Mouse (Mus musculus) heart, embryonic 12.5 days (tissue): ENCODE data around the gene Ppef2. TPM values are rescaled to one million over a fixed set of nuclear protein-coding genes. Genes with fewer than 3 reads are reported as not detected.

Source experiments
- ATAC-seq: fragments of 200-750 bp; cut with Nextera tagmentation; 2 replicates; pipeline ENCODE4 v1.8.0; 2017; ENCODE audit warnings: moderate TSS enrichment, moderate library complexity; ENCODE audit not compliant: insufficient number of reproducible peaks, low FRiP score
- H3K27ac ChIP-seq: fragments of 300-500 bp; sonication (generic); 2 replicates; pipeline ENCODE4 v1.5.1; 2016; ENCODE audit warnings: mild to moderate bottlenecking, moderate library complexity; ENCODE audit not compliant: poor library complexity, severe bottlenecking
- H3K27me3 ChIP-seq: fragments of 300-500 bp; sonication (generic); replicated peaks from 2 replicates; pipeline ENCODE4 v1.6.1; 2016; ENCODE audit warnings: mild to moderate bottlenecking, moderate library complexity
- H3K36me3 ChIP-seq: fragments of 300-500 bp; sonication (generic); 2 replicates; pipeline ENCODE4 v1.6.1; 2016; ENCODE audit warnings: mild to moderate bottlenecking, moderate library complexity
- H3K4me1 ChIP-seq: fragments of 300-500 bp; sonication (generic); replicated peaks from 2 replicates; pipeline ENCODE4 v1.6.1; 2016; ENCODE audit warnings: mild to moderate bottlenecking
- H3K4me2 ChIP-seq: fragments of 300-500 bp; sonication (generic); 2 replicates; pipeline ENCODE4 v1.6.1; 2016; ENCODE audit warnings: mild to moderate bottlenecking, moderate library complexity
- H3K4me3 ChIP-seq: fragments of 300-500 bp; sonication (generic); 2 replicates; pipeline ENCODE4 v1.5.1; 2016; ENCODE audit warnings: mild to moderate bottlenecking
- H3K9ac ChIP-seq: fragments of 300-500 bp; sonication (generic); 2 replicates; pipeline ENCODE4 v1.6.1; 2016; ENCODE audit warnings: mild to moderate bottlenecking, moderate library complexity
- H3K9me3 ChIP-seq: fragments of 300-500 bp; sonication (generic); replicated peaks from 2 replicates; pipeline ENCODE4 v1.6.1; 2016; ENCODE audit warnings: mild to moderate bottlenecking, moderate library complexity
- WGBS: fragments of 180-500 bp; shearing (Covaris S2); methylation state at CpG from one replicate; pipeline ENCODE4 v1.1.7; 2016; 5-methylcytosine and 5-hydroxymethylcytosine counted together
- polyA plus RNA-seq: library from polyadenylated mRNA; unstranded; fragments of >200 nt; fragmentation: Nextera tagmentation; extraction: Ambion mirVana; gene quantifications from 2 replicates; pipeline ENCODE4 v1.2.1, GENCODE M21; 2016

Gene Ppef2
- not detected in 2 replicates for polyA plus RNA-seq

DNA sequence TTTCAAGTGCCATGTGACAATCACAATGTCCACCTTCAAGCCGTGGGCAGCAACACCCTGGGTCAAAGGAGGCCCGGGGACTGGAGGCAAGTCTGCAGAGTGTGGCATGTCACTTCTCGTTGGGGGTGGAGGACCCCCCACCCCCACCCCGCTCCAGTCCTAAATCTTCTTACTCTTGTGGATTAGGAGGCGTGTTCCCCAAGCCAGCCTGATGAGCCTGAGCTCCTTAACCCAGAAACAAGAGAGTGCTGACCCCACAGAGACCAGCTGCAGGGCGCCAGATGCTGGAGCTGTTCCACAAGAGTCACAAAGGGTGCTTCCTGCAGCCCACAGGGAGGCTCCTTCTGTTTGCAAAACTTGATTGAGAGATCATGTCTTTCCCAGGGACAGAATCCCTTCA lies at the start of gene Ppef2:
Ppef2 (minus strand) TSS at position 61 of the 400 bp plus-strand sequence.
- Histone ChIP-seq H3K4me2 (no peak within 1 kb of the TSS), H3K27ac (no peak within 1 kb of the TSS), H3K4me3 (no peak within 1 kb of the TSS), H3K27me3 (peaks cover 10% of the 10 kb centered on the region; the same call in 1 of the 2 replicates), H3K9me3 (no peaks in the 10 kb centered on the region), H3K4me1 (peaks cover 15% of the 10 kb centered on the region; the same call in 1 of the 2 replicates), H3K9ac (no peak within 1 kb of the TSS), H3K36me3 (no peaks in the 10 kb centered on the region)
- WGBS, result 31% methylated on average over 6 of the region's 6 CpGs
- no peak for ATAC-seq

DNA sequence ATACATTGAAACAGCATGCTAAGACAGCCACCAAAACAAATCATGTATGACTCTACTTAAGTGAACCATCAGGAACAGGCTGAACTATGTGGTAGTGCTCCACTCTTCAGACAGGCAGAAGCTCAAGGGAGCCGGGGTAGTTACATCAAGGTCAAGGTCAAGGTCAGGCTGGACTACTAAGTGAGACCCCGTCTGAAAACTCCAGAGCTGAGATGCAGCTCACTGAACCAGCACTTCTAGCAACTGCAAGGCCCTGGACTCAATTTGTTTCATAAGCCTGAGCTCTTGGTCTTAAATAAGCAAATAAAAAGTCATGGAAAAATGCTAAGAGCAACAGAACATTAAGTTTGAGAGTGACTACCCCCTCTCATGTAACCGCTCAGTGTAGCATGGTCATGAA lies 48.2 kb upstream of the Ppef2 start:
- Histone ChIP-seq H3K4me2 (no peak overlapping the region), H3K27ac (no peak overlapping the region), H3K9me3 (no peaks in the 10 kb centered on the region), H3K36me3 (peaks cover 63% of the 10 kb centered on the region), H3K9ac (no peak overlapping the region), H3K4me1 (peaks cover 10% of the 10 kb centered on the region), H3K4me3 (no peak overlapping the region), H3K27me3 (no peaks in the 10 kb centered on the region)
- WGBS, result 72% methylated on average over 3 of the region's 3 CpGs
- ATAC-seq, result no peak

GRCm38 (mm10) chr5:92302149-92302840 lies 46.2 kb upstream of the Ppef2 start:
- Histone ChIP-seq H3K4me2 (no peak overlapping the region), H3K4me3 (no peak overlapping the region), H3K27ac (no peak overlapping the region), H3K27me3 (no peaks in the 10 kb centered on the region), H3K36me3 (peaks cover 81% of the 10 kb centered on the region), H3K9me3 (no peaks in the 10 kb centered on the region), H3K4me1 (no peaks in the 10 kb centered on the region), H3K9ac (no peak overlapping the region)
- no peak for ATAC-seq
- WGBS, result 78% methylated on average over 13 of the region's 13 CpGs

DNA sequence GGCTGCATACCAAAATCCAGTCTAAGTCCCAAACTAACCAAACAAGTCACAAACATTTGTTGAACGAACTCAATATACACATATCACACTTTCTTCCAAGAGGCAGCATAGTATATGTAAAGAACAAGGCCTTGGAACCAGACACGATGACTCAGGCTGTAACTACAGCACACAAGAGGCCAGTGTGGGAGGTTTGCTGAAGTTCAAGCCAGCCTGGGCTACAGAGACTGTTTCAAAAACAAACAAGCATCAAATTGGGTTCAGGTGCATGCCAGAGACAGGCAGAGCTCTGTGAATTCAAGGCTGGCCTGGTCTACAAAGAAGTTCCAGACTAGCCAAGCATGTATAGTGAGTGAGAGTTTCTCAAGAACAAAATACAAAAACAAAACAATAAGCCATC lies 38.4 kb upstream of the Ppef2 start:
- Histone ChIP-seq H3K4me2 (no peak overlapping the region), H3K4me3 (no peak overlapping the region), H3K4me1 (no peaks in the 10 kb centered on the region), H3K9me3 (no peaks in the 10 kb centered on the region), H3K36me3 (peaks cover 95% of the 10 kb centered on the region), H3K27ac (no peak overlapping the region), H3K9ac (no peak overlapping the region), H3K27me3 (no peaks in the 10 kb centered on the region)
- ATAC-seq, result no peak
- 85% methylated on average over 2 of the region's 2 CpGs for WGBS

DNA sequence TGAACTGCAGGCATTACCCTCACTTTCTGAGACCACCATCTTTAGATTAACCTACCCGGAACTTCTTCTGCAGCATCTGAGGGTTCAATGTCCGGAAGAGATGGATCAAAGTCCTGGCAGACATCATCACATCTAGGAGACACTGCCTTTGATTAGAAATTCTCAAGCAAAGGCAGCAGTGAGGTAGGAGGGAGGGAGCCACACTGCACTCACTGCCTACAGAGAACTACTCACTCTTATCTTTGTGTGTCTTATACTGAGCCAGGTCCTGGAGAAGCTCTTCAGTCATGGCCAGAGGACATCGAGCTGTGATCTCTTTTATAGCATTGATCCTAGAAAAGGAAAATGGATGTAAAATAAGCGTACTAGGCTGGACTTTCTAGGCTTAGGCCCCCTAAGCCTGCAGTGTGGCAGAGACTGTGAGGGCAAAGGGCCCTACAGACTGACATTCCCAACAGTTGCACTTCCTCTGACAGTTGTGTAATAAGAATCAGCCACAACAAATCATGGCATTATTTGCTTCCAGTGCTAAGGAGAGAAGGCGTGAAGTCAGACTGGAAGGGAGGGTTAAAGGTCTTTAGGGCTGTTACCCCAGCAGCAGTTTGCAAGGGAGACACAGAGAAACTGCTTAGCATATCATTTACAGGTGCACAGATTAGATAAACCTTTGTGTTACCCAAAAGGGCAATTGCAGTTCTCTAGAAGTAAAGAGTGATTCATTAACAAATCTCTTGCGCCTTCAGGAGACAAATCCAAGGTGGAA lies 35.8 kb upstream of the Ppef2 start:
- Histone ChIP-seq H3K9ac (no peak overlapping the region; the same call in 1 of the 2 replicates), H3K27ac (no peak overlapping the region), H3K27me3 (no peaks in the 10 kb centered on the region), H3K36me3 (peaks cover 96% of the 10 kb centered on the region), H3K4me1 (no peaks in the 10 kb centered on the region), H3K4me2 (no peak overlapping the region), H3K4me3 (no peak overlapping the region), H3K9me3 (no peaks in the 10 kb centered on the region)
- ATAC-seq, result no peak
- WGBS, result 81% methylated on average over 6 of the region's 6 CpGs

DNA sequence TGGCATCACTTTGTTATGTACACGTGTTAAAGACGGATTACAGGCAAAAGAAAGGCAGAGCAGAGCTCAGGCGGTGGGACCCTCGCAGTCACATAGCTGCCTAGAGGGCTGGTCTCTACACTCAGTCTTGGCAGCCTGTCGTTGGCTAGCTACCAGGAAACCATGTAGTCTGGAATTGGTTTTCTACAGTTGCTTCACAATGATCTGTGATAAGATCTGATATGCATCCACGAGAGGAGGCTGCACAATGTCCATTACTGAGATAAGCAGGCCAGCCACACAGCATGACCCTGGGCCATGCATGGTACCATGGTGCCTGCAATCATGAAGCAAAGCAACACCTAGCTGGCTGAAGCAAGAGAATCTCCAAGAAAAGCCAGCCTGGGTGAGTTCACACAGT lies 31.8 kb upstream of the Ppef2 start:
- H3K36me3 ChIP-seq, result peaks cover 76% of the 10 kb centered on the region
- H3K9me3 ChIP-seq, result no peaks in the 10 kb centered on the region
- H3K27me3 ChIP-seq, result no peaks in the 10 kb centered on the region
- no peak overlapping the region for H3K4me2 ChIP-seq
- no peak overlapping the region for H3K4me3 ChIP-seq
- 69% methylated on average over 6 of the region's 6 CpGs for WGBS
- peaks cover 7% of the 10 kb centered on the region; the same call in 1 of the 2 replicates for H3K4me1 ChIP-seq
- ATAC-seq, result no peak
- no peak overlapping the region for H3K27ac ChIP-seq
- H3K9ac ChIP-seq, result no peak overlapping the region

GRCm38 (mm10) chr5:92283107-92283506 lies 27.0 kb upstream of the Ppef2 start:
- 0 out of 2 replicates have a peak, but pooled peaks have one; percentile 51 for ATAC-seq
- 41% methylated on average over 3 of the region's 3 CpGs for WGBS
- Histone ChIP-seq H3K9ac (no peak overlapping the region), H3K27ac (no peak overlapping the region), H3K4me1 (peaks cover 20% of the 10 kb centered on the region; the same call in 1 of the 2 replicates), H3K36me3 (peaks cover 31% of the 10 kb centered on the region), H3K4me2 (no peak overlapping the region), H3K27me3 (no peaks in the 10 kb centered on the region), H3K9me3 (no peaks in the 10 kb centered on the region), H3K4me3 (no peak overlapping the region)

DNA sequence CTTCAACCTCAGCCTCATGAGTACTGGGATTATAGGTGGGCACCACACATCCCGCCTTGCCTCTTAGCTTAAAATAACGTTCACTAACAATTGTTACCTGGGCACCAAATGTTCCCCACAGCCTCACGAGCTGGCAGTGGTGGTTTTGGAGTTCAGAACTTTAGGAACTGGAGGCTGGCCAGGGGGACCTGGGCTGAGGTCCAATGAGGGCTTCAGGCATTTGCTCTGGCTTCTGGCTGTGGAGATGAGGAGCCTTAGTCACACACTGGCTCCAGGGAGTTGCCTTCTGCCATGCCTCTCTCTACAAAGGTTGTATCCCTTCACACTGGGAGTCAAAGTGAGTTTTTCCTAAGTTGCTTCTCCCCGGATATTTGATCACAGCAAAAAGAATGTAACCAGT lies 26.5 kb upstream of the Ppef2 start:
- Histone ChIP-seq H3K27ac (no peak overlapping the region), H3K4me2 (no peak overlapping the region), H3K9ac (no peak overlapping the region), H3K9me3 (no peaks in the 10 kb centered on the region), H3K4me1 (peaks cover 20% of the 10 kb centered on the region; the same call in 1 of the 2 replicates), H3K4me3 (no peak overlapping the region), H3K36me3 (peaks cover 26% of the 10 kb centered on the region), H3K27me3 (no peaks in the 10 kb centered on the region)
- ATAC-seq, result no peak
- WGBS, result 72% methylated on average over 4 of the region's 4 CpGs

DNA sequence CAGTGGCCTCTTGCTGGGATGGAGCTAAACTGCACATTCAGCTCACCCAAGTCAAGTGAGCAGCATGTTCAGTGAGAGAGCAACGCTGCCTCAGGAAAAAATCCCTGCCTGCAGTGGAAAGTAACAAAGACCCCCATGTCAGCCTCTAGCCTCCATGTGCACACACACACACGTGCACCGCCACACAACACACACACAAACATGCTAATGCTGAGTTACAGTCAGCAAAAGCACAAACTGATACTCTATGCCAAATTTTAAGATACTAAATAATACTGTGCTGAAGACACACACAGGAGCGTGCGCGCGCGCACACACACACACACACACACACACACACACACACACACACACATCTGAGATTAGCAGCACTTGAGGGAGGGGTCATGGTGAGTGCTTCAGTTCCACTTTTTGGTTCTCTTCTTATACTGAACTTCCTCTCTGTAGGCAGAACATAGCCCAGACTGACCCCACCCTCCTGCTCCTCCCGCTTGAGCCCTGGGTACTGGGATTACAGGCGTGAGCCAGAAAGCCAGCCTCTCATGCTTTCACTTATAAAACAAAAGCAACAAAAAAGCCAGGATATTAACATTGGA lies 23.0 kb upstream of the Ppef2 start:
- Histone ChIP-seq H3K9ac (no peak overlapping the region), H3K4me1 (peaks cover 20% of the 10 kb centered on the region), H3K9me3 (no peaks in the 10 kb centered on the region), H3K27ac (no peak overlapping the region), H3K36me3 (no peaks in the 10 kb centered on the region), H3K4me3 (no peak overlapping the region), H3K27me3 (peaks cover 6% of the 10 kb centered on the region; the same call in 1 of the 2 replicates), H3K4me2 (no peak overlapping the region)
- ATAC-seq, result no peak
- 79% methylated on average over 10 of the region's 10 CpGs for WGBS

DNA sequence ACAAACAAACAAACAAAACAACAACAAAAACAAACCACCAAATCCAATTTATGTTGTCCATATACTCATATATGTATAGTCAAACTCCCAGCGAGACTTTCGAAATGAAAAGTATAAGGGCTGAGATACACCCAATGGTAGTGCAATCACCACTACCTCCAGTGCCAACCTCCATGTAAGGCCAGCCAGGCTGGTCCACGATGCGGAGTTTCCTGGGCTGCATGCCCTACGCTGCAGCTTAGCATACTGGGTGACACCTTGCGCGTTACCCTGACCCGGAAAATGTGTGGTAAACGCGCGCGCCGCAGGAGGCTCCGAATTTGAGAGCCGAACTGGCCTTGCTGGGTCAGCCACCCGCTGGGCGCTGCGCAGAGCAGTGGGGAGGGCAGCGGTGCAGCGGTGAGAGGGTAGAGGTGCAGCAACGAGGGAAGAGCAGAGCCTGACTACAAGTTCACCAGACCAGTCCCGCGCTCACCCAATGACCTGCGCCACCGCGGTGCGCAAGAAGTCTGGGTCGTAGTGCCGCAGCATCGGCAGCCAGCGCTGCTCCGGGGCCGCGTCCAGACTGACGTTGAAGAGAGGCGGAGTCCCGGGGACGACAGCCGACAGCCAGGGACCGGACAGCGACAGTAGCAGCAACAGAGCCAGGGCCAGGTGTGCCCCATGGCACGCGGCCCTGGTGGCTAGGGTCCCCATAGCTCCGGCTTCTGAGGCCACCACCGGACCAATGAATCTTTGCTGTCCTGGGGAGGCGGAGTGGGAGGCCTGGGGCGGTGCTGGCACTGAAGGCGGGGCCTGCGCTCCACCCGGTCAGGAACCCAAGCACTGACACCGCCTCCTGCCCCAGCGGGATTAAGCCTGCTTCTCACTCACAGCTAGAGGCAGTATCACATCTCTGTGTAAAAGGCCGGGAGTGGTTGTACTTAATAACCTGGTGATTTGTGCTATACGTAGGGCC lies 21.6 kb upstream of the Ppef2 start, which contains the start of gene Naaa:
Naaa (minus strand) TSS at position 734 of the 958 bp plus-strand sequence.
- peak; percentile 89 for ATAC-seq
- Histone ChIP-seq H3K27ac (no peak within 1 kb of the TSS; the same call in 1 of the 2 replicates), H3K36me3 (no peaks in the 10 kb centered on the region), H3K4me3 (peak within 1 kb of the TSS; percentile 68), H3K9me3 (no peaks in the 10 kb centered on the region), H3K4me2 (peak within 1 kb of the TSS; percentile 91), H3K4me1 (peaks cover 11% of the 10 kb centered on the region), H3K9ac (peak within 1 kb of the TSS; percentile 73), H3K27me3 (peaks cover 6% of the 10 kb centered on the region; the same call in 1 of the 2 replicates)
- 3% methylated on average over 54 of the region's 54 CpGs for WGBS
